Mouse (Mus musculus): ENCODE data around the gene Chrnb1.

- TF ChIP-seq POLR2A (IDR thresholded peaks at IDR 0.05; ENCODE audit: extremely low read depth, insufficient read depth, low read length) (no peak), CTCF (IDR thresholded peaks at IDR 0.05; ENCODE audit: low read depth, low read length) (no peak)
Measured at GRCm38 (mm10) chr11:69823456-69823855, 27.7 kb upstream of the Chrnb1 start.
